Mouse (Mus musculus) CD4-positive, CD25-positive, alpha-beta regulatory T cell (primary cell): ENCODE data around the gene Syf2. TPM values are rescaled to one million over a fixed set of nuclear protein-coding genes. Genes with fewer than 3 reads are reported as not detected.

Experiments used
- polyA plus RNA-seq: library from polyadenylated mRNA; unstranded; fragments of 100-300 nt; shearing (Covaris generic); gene quantifications from one replicate; pipeline ENCODE4 v1.2.1, GENCODE M21; 2017

Syf2 gene
- polyA plus RNA-seq, result 211 TPM

DNA sequence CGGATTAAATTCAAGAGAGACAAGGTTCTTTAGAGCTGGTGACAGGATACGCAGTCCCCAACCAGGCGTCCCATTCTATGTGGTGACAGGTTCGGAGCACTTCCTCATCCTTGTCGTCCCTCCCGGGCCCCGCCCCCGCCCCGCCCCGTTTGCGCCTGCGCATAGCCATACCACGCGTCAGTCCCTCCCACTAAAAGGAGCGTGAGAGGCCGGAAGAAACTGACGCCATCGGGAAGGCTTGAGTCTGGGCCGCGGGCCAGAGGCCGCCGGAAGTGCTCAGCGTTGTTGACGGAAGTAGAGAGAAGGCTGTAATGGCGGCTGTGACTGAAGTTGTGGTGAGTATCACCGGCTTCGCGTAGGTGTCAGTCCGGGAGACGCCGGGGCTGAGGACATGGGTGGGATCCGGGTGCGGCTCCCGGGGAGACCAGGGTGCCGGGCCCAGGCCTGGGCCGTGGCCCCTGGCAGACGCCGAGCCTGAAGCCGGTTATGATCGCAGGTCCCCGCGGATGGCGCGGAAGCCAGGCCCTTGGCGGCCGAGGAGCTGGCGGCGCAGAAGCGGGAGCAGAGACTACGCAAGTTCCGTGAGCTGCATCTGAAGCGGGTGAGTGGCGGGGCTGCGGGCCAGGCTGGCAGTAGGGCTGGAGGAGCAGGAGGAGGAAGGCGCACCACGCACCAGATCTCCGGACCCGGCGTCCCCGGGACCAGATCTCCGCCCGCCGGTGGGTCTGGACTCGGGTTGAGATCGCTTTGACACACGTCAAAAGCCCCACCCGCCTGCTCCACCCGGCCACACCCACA lies at the start of gene Syf2:
Gene Syf2 (plus strand): TSS at position 215 of the 798 bp plus-strand sequence.

DNA sequence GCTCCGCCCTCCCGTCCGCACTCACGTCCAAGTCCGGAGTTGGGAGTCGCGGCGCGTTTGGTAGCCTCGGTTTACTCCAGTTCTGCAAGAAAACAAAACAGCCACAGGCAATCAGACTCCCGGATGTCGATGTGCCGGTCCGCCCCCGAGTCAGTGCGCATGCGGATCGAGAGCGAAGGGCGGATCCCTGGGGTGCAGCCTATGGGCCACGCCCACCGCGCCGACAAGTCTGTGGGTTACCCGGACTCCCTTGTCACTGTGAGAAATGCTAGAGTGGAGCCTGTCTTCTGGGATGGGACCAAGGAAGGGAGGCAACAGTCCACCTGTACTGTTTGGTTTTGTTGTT lies 15.9 kb upstream of the Syf2 start, which contains the start of gene Tmem50a:
Gene Tmem50a (minus strand): TSS at position 161 of the 346 bp plus-strand sequence.

GRCm38 (mm10) chr4:134923258-134924018 lies 7.3 kb upstream of the Syf2 start, which contains the start of gene Rsrp1:
Gene Rsrp1, plus strand, starts transcription at chr4:134923592.

Other genes with a start within 250 kb of the Syf2 start
- gene Man1c1, start 226.6 kb upstream of the Syf2 start, polyA plus RNA-seq, result 6.5 TPM
- 68.2 TPM for gene Ldlrap1, start 162.9 kb upstream of the Syf2 start, polyA plus RNA-seq
- gene Maco1, start 77.6 kb upstream of the Syf2 start, polyA plus RNA-seq, result 26.6 TPM
- 0.43 TPM for gene Rhd, start 66.4 kb upstream of the Syf2 start, polyA plus RNA-seq
- 474 TPM for gene Tmem50a, start 15.9 kb upstream of the Syf2 start, polyA plus RNA-seq
- gene Rsrp1, start 7.3 kb upstream of the Syf2 start, polyA plus RNA-seq, result 755 TPM
- gene Runx3, start 189.8 kb downstream of the Syf2 start, polyA plus RNA-seq, result 19.0 TPM